Mouse (Mus musculus) midbrain, postnatal 0 days (tissue): Measurements from ENCODE around the gene Mfsd4b1. TPM values are rescaled to one million over a fixed set of nuclear protein-coding genes. Genes with fewer than 3 reads are reported as not detected.

Experiments
- ATAC-seq: fragments of 200-750 bp; cut with Nextera tagmentation; 2 replicates; pipeline ENCODE4 v1.8.0; 2017; ENCODE audit warnings: moderate number of reproducible peaks, mild to moderate bottlenecking, moderate TSS enrichment, moderate library complexity; ENCODE audit not compliant: low FRiP score
- DNase-seq: peaks from one replicate; pipeline ENCODE4 v3.0.0-alpha.2; 2015; ENCODE audit warnings: low spot score
- H3K27ac ChIP-seq: fragments of 300-500 bp; sonication (generic); 2 replicates; pipeline ENCODE4 v1.5.1; 2014; ENCODE audit warnings: low read depth, mild to moderate bottlenecking, low read length, mixed read lengths
- H3K27me3 ChIP-seq: fragments of 300-500 bp; sonication (generic); 2 replicates; pipeline ENCODE4 v1.6.1; 2014; ENCODE audit warnings: low read length, control low read depth, mixed read lengths; ENCODE audit not compliant: insufficient read depth
- H3K36me3 ChIP-seq: fragments of 300-500 bp; sonication (generic); 2 replicates; pipeline ENCODE4 v1.6.1; 2014; ENCODE audit warnings: low read length, control low read depth, mixed read lengths; ENCODE audit not compliant: insufficient read depth
- H3K4me1 ChIP-seq: fragments of 300-500 bp; sonication (generic); 2 replicates; pipeline ENCODE4 v1.6.1; 2014; ENCODE audit warnings: mild to moderate bottlenecking, control low read depth, antibody characterized with exemption, low read length, mixed read lengths; ENCODE audit not compliant: insufficient read depth
- H3K4me2 ChIP-seq: fragments of 300-500 bp; sonication (generic); 2 replicates; pipeline ENCODE4 v1.6.1; 2014; ENCODE audit warnings: low read depth, mild to moderate bottlenecking, low read length, mixed read lengths; ENCODE audit not compliant: poor library complexity, severe bottlenecking
- H3K4me3 ChIP-seq: fragments of 300-500 bp; sonication (generic); 2 replicates; pipeline ENCODE4 v1.5.1; 2014; ENCODE audit warnings: low read depth, mild to moderate bottlenecking, low read length, moderate library complexity
- H3K9ac ChIP-seq: fragments of 300-500 bp; sonication (generic); replicated peaks from 2 replicates; pipeline ENCODE4 v1.6.1; 2014; ENCODE audit warnings: mild to moderate bottlenecking, low read length, moderate library complexity, mixed read lengths; ENCODE audit not compliant: poor library complexity, severe bottlenecking
- H3K9me3 ChIP-seq: fragments of 300-500 bp; sonication (generic); 2 replicates; pipeline ENCODE4 v1.6.1; 2016; ENCODE audit warnings: low read length, control low read depth
- CTCF ChIP-seq: IDR thresholded peaks from 2 replicates; pipeline ENCODE4 v1.5.1; 2016; ENCODE audit warnings: antibody characterized with exemption, mild to moderate bottlenecking
- WGBS: fragments of 180-500 bp; shearing (Covaris S2); extraction: QIAGEN DNeasy Blood & Tissue Kit; methylation state at CpG from one replicate; pipeline ENCODE4 v1.1.7; 2014; 5-methylcytosine and 5-hydroxymethylcytosine counted together
- polyA plus RNA-seq: library from polyadenylated mRNA; unstranded; fragments of >200 nt; fragmentation: Nextera tagmentation; extraction: Ambion mirVana; gene quantifications from 2 replicates; pipeline ENCODE4 v1.2.1, GENCODE M21; 2015
- total RNA-seq: library from RNA; depleted of rRNA; stranded (reverse); fragments of >200 nt; gene quantifications from 2 replicates; pipeline ENCODE4 v1.2.3, GENCODE M21; 2014

Gene Mfsd4b1
- total and polyA plus RNA-seq, 2 experiments from 2014 or later, result 0.23 to 0.71 TPM

DNA sequence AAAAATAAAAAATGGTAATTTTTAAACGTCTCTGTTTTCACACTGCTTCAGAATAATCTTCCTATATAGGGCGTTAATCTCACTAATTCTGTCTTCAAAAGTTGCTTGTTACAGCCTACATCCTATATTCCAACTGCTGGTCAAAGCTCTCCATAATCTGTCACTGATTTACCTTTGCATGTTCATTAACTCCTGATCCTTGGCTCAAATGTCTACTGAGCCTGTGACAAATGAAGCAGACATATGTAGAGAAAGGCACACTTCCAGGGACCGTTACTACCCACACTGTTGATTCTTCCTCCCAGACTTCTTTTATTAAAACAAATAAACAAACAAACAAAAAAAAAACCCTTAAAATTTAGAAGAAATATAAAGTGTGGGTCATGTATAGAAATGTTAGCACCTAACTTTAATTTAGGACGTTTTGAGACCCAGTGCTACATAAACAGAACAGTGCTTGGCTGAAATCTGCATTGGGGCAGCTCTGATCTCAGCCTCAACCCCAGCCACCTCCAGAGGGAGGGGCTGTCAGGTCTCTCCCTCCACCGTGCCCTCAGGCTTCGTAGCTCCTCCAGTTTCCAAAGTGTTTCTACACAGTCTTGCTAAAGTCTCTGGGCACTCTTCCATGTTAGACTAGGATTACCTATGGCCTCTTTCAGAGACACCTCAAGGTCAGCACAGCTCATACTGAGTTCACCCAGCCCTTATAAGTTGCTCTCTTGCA is 33.2 kb upstream of the Mfsd4b1 start:
- Histone ChIP-seq H3K27me3 (no peaks in the 10 kb centered on the region), H3K27ac (no peak overlapping the region), H3K4me2 (no peak overlapping the region), H3K9ac (no peak overlapping the region), H3K36me3 (no peaks in the 10 kb centered on the region), H3K9me3 (no peaks in the 10 kb centered on the region), H3K4me1 (no peaks in the 10 kb centered on the region), H3K4me3 (no peak overlapping the region)
- no peak for TF ChIP-seq CTCF
- 68% methylated on average over 6 of the region's 6 CpGs for WGBS
- ATAC-seq (no peak), DNase-seq (no peak)

- no peak for TF ChIP-seq CTCF
These were observed 32.5 kb upstream of the Mfsd4b1 start for GRCm38 (mm10) chr10:40057615-40058014.

DNA sequence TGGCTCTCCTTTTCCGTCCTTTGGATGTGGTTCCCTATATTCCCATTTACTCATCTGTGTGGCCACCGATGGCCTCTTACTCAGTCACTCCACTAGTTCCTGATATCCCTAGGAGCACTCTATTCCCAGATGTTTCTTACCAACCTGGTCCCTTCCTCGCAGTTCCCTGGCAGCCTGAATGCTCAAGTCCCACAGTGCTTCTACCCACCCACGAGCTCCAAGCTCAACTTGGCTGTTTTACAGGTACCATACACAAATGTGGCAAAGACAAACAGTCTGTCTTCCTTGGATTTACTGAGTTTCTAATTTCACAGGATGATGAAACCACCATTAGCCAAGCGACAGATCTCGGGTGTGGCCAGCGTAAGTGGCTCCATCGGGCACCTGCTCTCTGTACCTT is 29.4 kb upstream of the Mfsd4b1 start:
- 91% methylated on average over 8 of the region's 8 CpGs for WGBS
- H3K4me2 ChIP-seq, result no peak overlapping the region
- no peaks in the 10 kb centered on the region for H3K9me3 ChIP-seq
- no peaks in the 10 kb centered on the region for H3K36me3 ChIP-seq
- H3K9ac ChIP-seq, result no peak overlapping the region
- no peak for TF ChIP-seq CTCF
- no peak overlapping the region for H3K27ac ChIP-seq
- H3K4me1 ChIP-seq, result no peaks in the 10 kb centered on the region
- DNase-seq, result no peak
- H3K4me3 ChIP-seq, result no peak overlapping the region
- H3K27me3 ChIP-seq, result no peaks in the 10 kb centered on the region
- no peak for ATAC-seq

More at GRCm38 (mm10) chr10:40057615-40058014, 32.5 kb upstream of the Mfsd4b1 start:
- H3K27ac ChIP-seq, result no peak overlapping the region
- H3K27me3 ChIP-seq, result no peaks in the 10 kb centered on the region
- H3K4me3 ChIP-seq, result no peak overlapping the region
- DNase-seq, result no peak
- 65% methylated on average over 2 of the region's 2 CpGs for WGBS
- H3K9me3 ChIP-seq, result no peaks in the 10 kb centered on the region
- no peak overlapping the region for H3K9ac ChIP-seq
- H3K4me2 ChIP-seq, result no peak overlapping the region
- ATAC-seq, result no peak
- H3K4me1 ChIP-seq, result no peaks in the 10 kb centered on the region
- H3K36me3 ChIP-seq, result no peaks in the 10 kb centered on the region

- no peaks in the 10 kb centered on the region for H3K9me3 ChIP-seq
- WGBS, result 98% methylated on average over 4 of the region's 4 CpGs
- H3K9ac ChIP-seq, result no peak overlapping the region
- H3K4me1 ChIP-seq, result no peaks in the 10 kb centered on the region
- H3K27me3 ChIP-seq, result no peaks in the 10 kb centered on the region
- ATAC-seq (no peak), DNase-seq (no peak)
- TF ChIP-seq CTCF, result no peak
- no peak overlapping the region for H3K4me3 ChIP-seq
- H3K4me2 ChIP-seq, result no peak overlapping the region
- H3K27ac ChIP-seq, result no peak overlapping the region
- H3K36me3 ChIP-seq, result no peaks in the 10 kb centered on the region
These were observed 28.8 kb upstream of the Mfsd4b1 start for GRCm38 (mm10) chr10:40053896-40054295.

DNA sequence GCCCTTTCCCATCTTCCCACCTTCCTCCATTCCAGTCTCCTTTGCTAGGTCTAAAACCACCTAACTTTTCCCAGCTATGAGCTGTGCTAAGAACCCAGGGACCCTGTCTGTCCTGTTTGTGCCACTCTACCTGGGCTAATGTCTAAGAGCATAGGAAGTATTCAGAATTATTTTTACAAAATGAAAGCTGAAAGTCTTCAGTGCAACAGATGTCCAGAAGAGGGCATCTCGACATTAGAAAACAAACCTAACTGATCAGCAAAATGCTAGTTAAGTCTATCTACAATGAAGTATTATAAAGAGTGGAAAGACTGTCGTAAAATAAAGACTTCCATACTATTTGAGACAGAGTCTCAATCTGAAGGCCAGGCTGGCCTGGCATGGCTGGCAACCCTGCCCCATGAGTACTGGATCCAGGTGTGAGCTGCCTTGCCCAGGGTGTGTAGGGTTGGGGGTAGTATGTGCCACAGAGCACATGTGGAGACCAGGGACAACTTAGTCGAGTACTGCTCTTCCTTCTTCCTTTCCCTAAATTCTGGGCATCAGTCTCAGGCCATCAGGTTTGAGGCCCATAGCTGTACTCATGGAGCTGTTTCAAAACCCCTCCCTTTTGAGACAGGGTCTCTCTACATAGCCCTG is 28.3 kb upstream of the Mfsd4b1 start:
- ATAC-seq, result peak; percentile 54; the same call in 1 of the 2 replicates
- Histone ChIP-seq H3K4me2 (no peak overlapping the region), H3K36me3 (no peaks in the 10 kb centered on the region), H3K9ac (no peak overlapping the region), H3K27me3 (no peaks in the 10 kb centered on the region), H3K9me3 (no peaks in the 10 kb centered on the region), H3K4me3 (no peak overlapping the region), H3K4me1 (no peaks in the 10 kb centered on the region), H3K27ac (no peak overlapping the region)
- WGBS, result 49% methylated on average over 3 of the region's 3 CpGs
- TF ChIP-seq CTCF, result peak; percentile 83
- DNase-seq, result peak; percentile 74

GRCm38 (mm10) chr10:40051997-40052396 is 26.9 kb upstream of the Mfsd4b1 start:
- TF ChIP-seq CTCF, result no peak
- DNase-seq (no peak), ATAC-seq (no peak)
- no peaks in the 10 kb centered on the region for H3K36me3 ChIP-seq
- no peak overlapping the region for H3K4me3 ChIP-seq
- H3K4me1 ChIP-seq, result no peaks in the 10 kb centered on the region
- no peak overlapping the region for H3K9ac ChIP-seq
- 89% methylated on average over 3 of the region's 3 CpGs for WGBS
- H3K27ac ChIP-seq, result no peak overlapping the region
- no peaks in the 10 kb centered on the region for H3K9me3 ChIP-seq
- no peaks in the 10 kb centered on the region for H3K27me3 ChIP-seq
- H3K4me2 ChIP-seq, result no peak overlapping the region
